Comparison of ENCODE assay signal across 14 mouse cellular contexts in the genomic region with DNA sequence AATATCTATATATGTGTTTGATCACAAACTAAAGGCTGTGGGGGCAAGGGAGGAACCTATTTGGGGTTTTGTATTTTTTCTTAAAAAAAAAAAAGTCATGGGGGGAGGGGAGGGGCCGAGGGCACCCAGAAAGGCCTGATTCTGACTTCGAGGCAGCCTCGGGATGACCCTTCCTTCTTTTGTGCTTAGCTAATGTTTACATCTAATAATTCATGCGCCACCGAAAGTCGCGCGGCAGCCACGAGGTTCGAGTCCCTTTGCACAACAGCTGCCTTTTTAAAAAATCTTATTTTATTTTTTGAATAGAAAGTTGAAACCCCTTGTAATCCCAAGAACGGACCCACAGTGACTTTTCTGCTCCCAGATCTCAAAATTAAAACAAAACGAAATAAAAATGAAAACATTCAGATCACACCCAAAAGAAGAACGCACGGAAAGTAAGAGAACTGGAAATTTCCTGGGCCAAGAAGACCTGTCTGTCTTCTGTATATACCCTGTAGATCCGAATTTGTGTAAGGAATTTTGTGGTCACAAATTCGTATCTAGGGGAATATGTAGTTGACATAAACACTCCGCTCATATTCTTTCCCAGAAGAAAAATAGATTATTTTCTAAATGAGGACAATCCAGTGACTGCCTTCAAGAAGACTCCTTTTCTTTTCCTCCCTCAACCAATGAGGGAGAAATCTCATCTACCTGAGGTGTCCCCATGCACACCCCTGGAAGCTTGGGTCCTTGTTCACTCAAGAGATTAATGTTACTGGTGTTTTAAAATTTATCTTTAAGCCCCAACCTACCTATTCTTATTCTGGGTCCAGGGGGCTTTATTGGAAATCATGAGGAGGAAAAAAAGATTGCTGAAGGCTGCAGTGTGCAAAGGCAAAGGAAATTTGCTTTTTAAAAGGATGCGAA. TPM values are rescaled to one million over a fixed set of nuclear protein-coding genes. Genes with fewer than 3 reads are reported as not detected.
A peak's percentile ranks its signal among the peaks of the same experiment; 100 is the strongest.
DNase-seq lines count a peak whose midpoint lies in the region; ATAC-seq and TF ChIP-seq lines count a peak whose summit lies in the region.
"Had no signal": no experiment of that assay in that cellular context is flagged by ENCODE, and none has a peak within 500 bp of the region (broad histone marks: within the 10 kb centered on the region; RNA-seq: fewer than 3 reads in every experiment).

No protein-coding gene starts in this region.

- H3K4me3 ChIP-seq in lung, embryonic 14.5 days (ENCODE audit: low read depth, low read length): peak overlapping the region; percentile 72
- H3K4me3 ChIP-seq in hindbrain, embryonic 13.5 days: peak overlapping the region; percentile 57
- H3K4me3 ChIP-seq: embryonic facial prominence, embryonic 13.5 days; forebrain, embryonic 12.5 days had no signal

- TF ChIP-seq CTCF in lung, embryonic 14.5 days (IDR thresholded peaks at IDR 0.05; ENCODE audit: low read depth): no peak

- no peak for ATAC-seq in lung, embryonic 14.5 days (ENCODE audit: insufficient read depth)
- no peak for ATAC-seq in hindbrain, embryonic 13.5 days (ENCODE audit: low FRiP score)

- H3K4me1 ChIP-seq in lung, embryonic 14.5 days (ENCODE audit: insufficient read depth): 0 out of 2 replicates have a peak, but pooled peaks cover 2% of the 10 kb centered on the region
- peaks cover 10% of the 10 kb centered on the region for H3K4me1 ChIP-seq in hindbrain, embryonic 13.5 days (replicated peaks)

- H3K27me3 ChIP-seq in lung, embryonic 14.5 days (ENCODE audit: insufficient read depth, low read length): peaks cover 25% of the 10 kb centered on the region
- H3K27me3 ChIP-seq in hindbrain, embryonic 13.5 days: peaks cover 89% of the 10 kb centered on the region

- peak overlapping the region; percentile 100 for H3K27ac ChIP-seq in lung, embryonic 14.5 days (ENCODE audit: low read depth)
- H3K27ac ChIP-seq in hindbrain, embryonic 13.5 days: peak overlapping the region; percentile 100
- H3K27ac ChIP-seq: embryonic facial prominence, embryonic 13.5 days; forebrain, embryonic 12.5 days had no signal

- H3K36me3 ChIP-seq in lung, embryonic 14.5 days (ENCODE audit: insufficient read depth): peaks cover 9% of the 10 kb centered on the region; the same call in 1 of the 2 replicates
- H3K36me3 ChIP-seq in hindbrain, embryonic 13.5 days: no peaks in the 10 kb centered on the region
- H3K36me3 ChIP-seq: embryonic facial prominence, embryonic 13.5 days; forebrain, embryonic 12.5 days had no signal

- peak; percentile 80 for DNase-seq in lung, embryonic 14.5 days
- DNase-seq in lung, postnatal 25 days (ENCODE audit: low spot score): no peak
- DNase-seq in induced T-regulatory cell, adult 2 months (ENCODE audit: low read depth): peak; percentile 12
- peak; percentile 62 for DNase-seq in retina, postnatal 1 day
- no peak for DNase-seq in adrenal gland, postnatal 36 days
- DNase-seq in layer of hippocampus, adult 18-20 months (ENCODE audit: low spot score in 2 of 2): no peak
- DNase-seq: cerebellum, postnatal 25 days; thymus, adult 2 months had no signal

- H3K9me3 ChIP-seq in lung, embryonic 14.5 days (ENCODE audit: low read depth, low read length): no peaks in the 10 kb centered on the region
- H3K9me3 ChIP-seq in hindbrain, embryonic 13.5 days: no peaks in the 10 kb centered on the region
- H3K9me3 ChIP-seq: embryonic facial prominence, embryonic 13.5 days; forebrain, embryonic 12.5 days had no signal

- peak overlapping the region; percentile 84 for H3K4me2 ChIP-seq in lung, embryonic 14.5 days
- H3K4me2 ChIP-seq in hindbrain, embryonic 13.5 days: peak overlapping the region; percentile 83
- H3K4me2 ChIP-seq: embryonic facial prominence, embryonic 13.5 days; forebrain, embryonic 12.5 days had no signal

- WGBS in lung, embryonic 14.5 days: 9% methylated on average over 18 of the region's 18 CpGs
- whole genome bisulfite sequencing in hindbrain, embryonic 13.5 days: 5% methylated on average over 18 of the region's 18 CpGs

- H3K9ac ChIP-seq in lung, embryonic 14.5 days: peak overlapping the region; percentile 99
- H3K9ac ChIP-seq in hindbrain, embryonic 13.5 days: peak overlapping the region; percentile 99
- H3K9ac ChIP-seq: embryonic facial prominence, embryonic 13.5 days; forebrain, embryonic 12.5 days had no signal

RNA-seq across cellular contexts. Expression of a gene that starts 1.1 kb away (rescaled TPM):
- 3.8 and 3.9 TPM in 2 replicates for polyA plus RNA-seq in lung, embryonic 14.5 days (2014; fragmentation: Nextera tagmentation; extraction: Ambion mirVana)
- polyA plus RNA-seq in hindbrain, embryonic 13.5 days (2015; fragmentation: Nextera tagmentation; extraction: Ambion mirVana): 9.5 and 11.3 TPM in 2 replicates
- total RNA-seq in adrenal gland, postnatal 36 days (2021): 10 to 100 TPM; 15.6 to 20.9 TPM
- total RNA-seq in layer of hippocampus, adult 18-20 months (2021): not detected
- polyA plus RNA-seq: forebrain, embryonic 12.5 days had no signal

RNA-seq across cellular contexts. Expression of a gene that starts 6.2 kb away (rescaled TPM):
- polyA plus RNA-seq in lung, embryonic 14.5 days (2014; fragmentation: Nextera tagmentation; extraction: Ambion mirVana): 3.9 and 6.3 TPM in 2 replicates
- 11.9 and 14.5 TPM in 2 replicates for polyA plus RNA-seq in hindbrain, embryonic 13.5 days (2015; fragmentation: Nextera tagmentation; extraction: Ambion mirVana)
- total RNA-seq in adrenal gland, postnatal 36 days (2021): 10 to 100 TPM; 15.7 to 20.2 TPM
- not detected for total RNA-seq in layer of hippocampus, adult 18-20 months (2021)
- polyA plus RNA-seq: embryonic facial prominence, embryonic 13.5 days; forebrain, embryonic 12.5 days had no signal

RNA-seq across cellular contexts. Expression of a gene that starts 13.8 kb away (rescaled TPM):
- polyA plus RNA-seq in lung, embryonic 14.5 days (2014; fragmentation: Nextera tagmentation; extraction: Ambion mirVana): 65.9 and 76.1 TPM in 2 replicates
- 196 and 216 TPM in 2 replicates for polyA plus RNA-seq in hindbrain, embryonic 13.5 days (2015; fragmentation: Nextera tagmentation; extraction: Ambion mirVana)
- 10 to 100 TPM; 16.1 to 27.0 TPM for total RNA-seq in adrenal gland, postnatal 36 days (2021)
- not detected for total RNA-seq in layer of hippocampus, adult 18-20 months (2021)
- polyA plus RNA-seq: forebrain, embryonic 12.5 days; macrophage had no signal

RNA-seq across cellular contexts. Expression of a gene that starts 24.7 kb away (rescaled TPM):
- polyA plus RNA-seq in lung, embryonic 14.5 days (2014; fragmentation: Nextera tagmentation; extraction: Ambion mirVana): 19.7 and 24.4 TPM in 2 replicates
- 81.9 and 132 TPM in 2 replicates for polyA plus RNA-seq in hindbrain, embryonic 13.5 days (2015; fragmentation: Nextera tagmentation; extraction: Ambion mirVana)
- 10 to 100 TPM; 43.9 to 62.2 TPM for total RNA-seq in adrenal gland, postnatal 36 days (2021)
- total RNA-seq in layer of hippocampus, adult 18-20 months (2021): not detected
- polyA plus RNA-seq: forebrain, embryonic 12.5 days; heart, embryonic 14.5 days; macrophage had no signal

RNA-seq across cellular contexts. Expression of a gene that starts 30.5 kb away (rescaled TPM):
- 2.1 and 3.5 TPM in 2 replicates for polyA plus RNA-seq in lung, embryonic 14.5 days (2014; fragmentation: Nextera tagmentation; extraction: Ambion mirVana)
- polyA plus RNA-seq in hindbrain, embryonic 13.5 days (2015; fragmentation: Nextera tagmentation; extraction: Ambion mirVana): 21.5 and 33.2 TPM in 2 replicates
- 10 to 100 TPM; 35.5 to 49.8 TPM for total RNA-seq in adrenal gland, postnatal 36 days (2021)
- total RNA-seq in layer of hippocampus, adult 18-20 months (2021): not detected
- total RNA-seq: CH12.LX had no signal
- polyA plus RNA-seq: forebrain, embryonic 12.5 days; heart, embryonic 14.5 days; macrophage had no signal

Comparison
In these comparisons a context has a peak if more than half of its experiments do, and no peak if none do; other contexts are left out.
1. DNase-seq: peak in lung, embryonic 14.5 days (single experiment), induced T-regulatory cell, adult 2 months (single experiment) and retina, postnatal 1 day (single experiment); none in lung, postnatal 25 days (single experiment), adrenal gland, postnatal 36 days (0 of 2) and layer of hippocampus, adult 18-20 months (0 of 2).
2. RNA of a gene that starts 1.1 kb away (total RNA-seq): 15.6 to 20.9 TPM in adrenal gland, postnatal 36 days; not detected in layer of hippocampus, adult 18-20 months; every median in the first group is over 10 times any median in the second.
3. RNA of a gene that starts 6.2 kb away (total RNA-seq): 15.7 to 20.2 TPM in adrenal gland, postnatal 36 days; not detected in layer of hippocampus, adult 18-20 months; every median in the first group is over 10 times any median in the second.
4. RNA of a gene that starts 13.8 kb away (total RNA-seq): 16.1 to 27.0 TPM in adrenal gland, postnatal 36 days; not detected in layer of hippocampus, adult 18-20 months; every median in the first group is over 10 times any median in the second.